Comparison of ENCODE assay signal across 19 mouse cellular contexts in genomic region chr7:122609420-122609819, GRCm38 (mm10).
"Had no signal": no experiment of that assay in that cellular context is flagged by ENCODE, and none has a peak within 500 bp of the region (broad histone marks: within the 10 kb centered on the region; RNA-seq: fewer than 3 reads in every experiment).

No protein-coding gene starts in this region.

- H3K27me3 ChIP-seq: liver, embryonic 12.5 days; midbrain, embryonic 12.5 days; neural tube, embryonic 13.5 days; neural tube, embryonic 15.5 days had no signal

- ATAC-seq: liver, embryonic 12.5 days; midbrain, embryonic 16.5 days had no signal

- H3K4me2 ChIP-seq: liver, embryonic 12.5 days; midbrain, embryonic 12.5 days; neural tube, embryonic 13.5 days; neural tube, embryonic 15.5 days had no signal

- H3K36me3 ChIP-seq: liver, embryonic 12.5 days; midbrain, embryonic 10.5 days; midbrain, embryonic 12.5 days; neural tube, embryonic 13.5 days; neural tube, embryonic 15.5 days had no signal

- H3K9ac ChIP-seq: liver, embryonic 12.5 days; liver, embryonic 14.5 days; midbrain, embryonic 12.5 days; neural tube, embryonic 13.5 days; neural tube, embryonic 15.5 days had no signal

- H3K4me1 ChIP-seq: liver, embryonic 12.5 days; midbrain, embryonic 10.5 days; midbrain, embryonic 12.5 days; neural tube, embryonic 13.5 days had no signal

- H3K27ac ChIP-seq: liver, embryonic 12.5 days; liver, embryonic 14.5 days; midbrain, embryonic 10.5 days; midbrain, embryonic 12.5 days; neural tube, embryonic 13.5 days; neural tube, embryonic 15.5 days had no signal

- H3K9me3 ChIP-seq: liver, embryonic 12.5 days; midbrain, embryonic 10.5 days; midbrain, embryonic 12.5 days; neural tube, embryonic 13.5 days; neural tube, embryonic 15.5 days had no signal

- DNase-seq: lung, adult 18-20 months; lung, postnatal 10 days; lung, postnatal 4 days; midbrain, embryonic 14.5 days; retina, postnatal 1 day; right cerebral cortex, postnatal 14 days; right cerebral cortex, postnatal 4 days; spleen, adult 18-20 months; thymus, adult 18-20 months; thymus, postnatal 14 days; thymus, postnatal 36 days had no signal

- H3K4me3 ChIP-seq: liver, embryonic 12.5 days; midbrain, embryonic 10.5 days; midbrain, embryonic 12.5 days; myocyte; neural tube, embryonic 13.5 days; neural tube, embryonic 15.5 days had no signal
